In genomic region chr14:111681773-111682172, GRCm38 (mm10) we compare ENCODE assay signal across 8 mouse cellular contexts. TPM values are rescaled to one million over a fixed set of nuclear protein-coding genes. Genes with fewer than 3 reads are reported as not detected.
DNase-seq lines count a peak whose midpoint lies in the region; ATAC-seq and TF ChIP-seq lines count a peak whose summit lies in the region.
"Had no signal": no experiment of that assay in that cellular context is flagged by ENCODE, and none has a peak within 500 bp of the region (broad histone marks: within the 10 kb centered on the region; RNA-seq: fewer than 3 reads in every experiment).

No protein-coding gene starts in this region.

- H3K4me1 ChIP-seq in lung, embryonic 14.5 days (ENCODE audit: insufficient read depth) = no peaks in the 10 kb centered on the region
- H3K4me1 ChIP-seq in embryonic fibroblast, embryonic 13.5 days (ENCODE audit: control insufficient read depth, insufficient read depth, low read length) = no peaks in the 10 kb centered on the region
- H3K4me1 ChIP-seq in intestine, postnatal 0 days (replicated peaks; ENCODE audit: control insufficient read depth, insufficient read depth, low read length) = no peaks in the 10 kb centered on the region; the same call in 1 of the 2 replicates
- H3K4me1 ChIP-seq in neural tube, embryonic 14.5 days (ENCODE audit: control insufficient read depth, insufficient read depth, low read length) = peaks cover 19% of the 10 kb centered on the region

- peaks cover 40% of the 10 kb centered on the region for H3K27me3 ChIP-seq in lung, embryonic 14.5 days (ENCODE audit: insufficient read depth, low read length)
- H3K27me3 ChIP-seq in intestine, postnatal 0 days (replicated peaks; ENCODE audit: control insufficient read depth, insufficient read depth, low read length) = peaks cover 34% of the 10 kb centered on the region
- H3K27me3 ChIP-seq in neural tube, embryonic 14.5 days (ENCODE audit: control insufficient read depth, insufficient read depth, low read length) = no peaks in the 10 kb centered on the region

- H3K27ac ChIP-seq in lung, embryonic 14.5 days (ENCODE audit: low read depth) = no peak overlapping the region
- H3K27ac ChIP-seq in embryonic fibroblast, embryonic 13.5 days (ENCODE audit: insufficient read depth, low read length) = no peak overlapping the region
- no peak overlapping the region for H3K27ac ChIP-seq in intestine, postnatal 0 days (ENCODE audit: low read depth, low read length)
- H3K27ac ChIP-seq in neural tube, embryonic 14.5 days (ENCODE audit: low read depth, low read length) = peak overlapping the region; percentile 16; the same call in 1 of the 2 replicates
- H3K27ac ChIP-seq: macrophage had no signal

- H3K9ac ChIP-seq in lung, embryonic 14.5 days = peak overlapping the region; percentile 39
- 0 out of 2 replicates have a peak overlapping the region, but pooled peaks have one; percentile 17 for H3K9ac ChIP-seq in intestine, postnatal 0 days (ENCODE audit: low read depth, low read length)
- peak overlapping the region; percentile 64 for H3K9ac ChIP-seq in neural tube, embryonic 14.5 days (replicated peaks; ENCODE audit: low read depth, low read length)

- H3K36me3 ChIP-seq in lung, embryonic 14.5 days (ENCODE audit: insufficient read depth) = no peaks in the 10 kb centered on the region
- no peaks in the 10 kb centered on the region for H3K36me3 ChIP-seq in intestine, postnatal 0 days (ENCODE audit: control insufficient read depth, insufficient read depth)
- no peaks in the 10 kb centered on the region for H3K36me3 ChIP-seq in neural tube, embryonic 14.5 days (ENCODE audit: control insufficient read depth, insufficient read depth, low read length)

- WGBS in lung, embryonic 14.5 days = 4% methylated on average over 13 of the region's 13 CpGs
- WGBS in intestine, postnatal 0 days = 2% methylated on average over 13 of the region's 13 CpGs
- 5% methylated on average over 13 of the region's 13 CpGs for WGBS in neural tube, embryonic 14.5 days

- no peak for TF ChIP-seq POLR2A in embryonic fibroblast, embryonic 13.5 days (IDR thresholded peaks at IDR 0.05; ENCODE audit: low read depth, low read length)

- peak; percentile 25 for DNase-seq in lung, embryonic 14.5 days
- DNase-seq in lung, postnatal 25 days (ENCODE audit: low spot score) = no peak
- DNase-seq in spleen, postnatal 36 days (ENCODE audit: low spot score in 2 of 2) = no peak

- no peak for TF ChIP-seq CTCF in lung, embryonic 14.5 days (IDR thresholded peaks at IDR 0.05; ENCODE audit: low read depth)
- TF ChIP-seq CTCF in embryonic fibroblast, embryonic 13.5 days (IDR thresholded peaks at IDR 0.05; ENCODE audit: borderline replicate concordance, insufficient read depth, low read length) = no peak
- no peak for TF ChIP-seq CTCF in intestine, postnatal 0 days (IDR thresholded peaks at IDR 0.05; ENCODE audit: low read depth)

- ATAC-seq in lung, embryonic 14.5 days (ENCODE audit: insufficient read depth) = no peak
- ATAC-seq in intestine, postnatal 0 days = no peak
- no peak for ATAC-seq in neural tube, embryonic 14.5 days (ENCODE audit: low read depth)
- ATAC-seq in activated CD4-positive, CD25-positive, alpha-beta regulatory T cell, adult 4 months = no peak

- H3K4me2 ChIP-seq in lung, embryonic 14.5 days = peak overlapping the region; percentile 90
- peak overlapping the region; percentile 82 for H3K4me2 ChIP-seq in intestine, postnatal 0 days (replicated peaks; ENCODE audit: low read depth)
- H3K4me2 ChIP-seq in neural tube, embryonic 14.5 days (ENCODE audit: low read depth, low read length) = peak overlapping the region; percentile 90

- H3K4me3 ChIP-seq in lung, embryonic 14.5 days (ENCODE audit: low read depth, low read length) = peak overlapping the region; percentile 45
- peak overlapping the region; percentile 19 for H3K4me3 ChIP-seq in embryonic fibroblast, embryonic 13.5 days (ENCODE audit: insufficient read depth, low read length)
- H3K4me3 ChIP-seq in intestine, postnatal 0 days (ENCODE audit: low read depth, low read length) = peak overlapping the region; percentile 47
- peak overlapping the region; percentile 38 for H3K4me3 ChIP-seq in neural tube, embryonic 14.5 days (ENCODE audit: low read depth, low read length)

- H3K9me3 ChIP-seq in lung, embryonic 14.5 days (ENCODE audit: low read depth, low read length) = no peaks in the 10 kb centered on the region
- H3K9me3 ChIP-seq in intestine, postnatal 0 days (ENCODE audit: control insufficient read depth) = no peaks in the 10 kb centered on the region
- H3K9me3 ChIP-seq in neural tube, embryonic 14.5 days (ENCODE audit: control insufficient read depth, low read length) = no peaks in the 10 kb centered on the region

RNA-seq across cellular contexts. Expression of gene Slitrk5, which starts 6.9 kb away (rescaled TPM):
- polyA plus RNA-seq in lung, embryonic 14.5 days (2014; fragmentation: Nextera tagmentation; extraction: Ambion mirVana) = 0.47 and 1.1 TPM in 2 replicates
- 8.4 and 10.9 TPM in 2 replicates for polyA plus RNA-seq in embryonic fibroblast, embryonic 13.5 days (2011; ENCODE audit: insufficient read length, low read depth, missing spikeins)
- 1.1 TPM in 2 replicates for polyA plus RNA-seq in intestine, postnatal 0 days (2015; fragmentation: Nextera tagmentation; extraction: Ambion mirVana)
- polyA plus RNA-seq in neural tube, embryonic 14.5 days (2014; fragmentation: Nextera tagmentation; extraction: Ambion mirVana) = 36.2 and 36.5 TPM in 2 replicates
- under 1 TPM in 1 of 2 experiments, not detected in 1; 0.07 TPM for polyA plus RNA-seq in activated CD4-positive, CD25-positive, alpha-beta regulatory T cell, adult 4 months (2017; shearing (Covaris generic))
- polyA plus RNA-seq: macrophage had no signal
